Mouse (Mus musculus) kidney, adult 2 months (tissue): Measurements from ENCODE around the gene Btrc.

Source experiments
- CTCF ChIP-seq: fragments of 200-500 bp; conservative IDR thresholded peaks from 2 replicates; pipeline ENCODE4 v1.5.1; 2011; ENCODE audit warnings: low read depth, mild to moderate bottlenecking, control low read depth, low read length, moderate library complexity, mixed read lengths; ENCODE audit not compliant: insufficient read depth, insufficient read length
- POLR2A ChIP-seq: fragments of 200-500 bp; IDR thresholded peaks from one replicate; pipeline ENCODE4 v1.6.1; 2011; ENCODE audit warnings: low read depth, low read length, control low read depth

DNA sequence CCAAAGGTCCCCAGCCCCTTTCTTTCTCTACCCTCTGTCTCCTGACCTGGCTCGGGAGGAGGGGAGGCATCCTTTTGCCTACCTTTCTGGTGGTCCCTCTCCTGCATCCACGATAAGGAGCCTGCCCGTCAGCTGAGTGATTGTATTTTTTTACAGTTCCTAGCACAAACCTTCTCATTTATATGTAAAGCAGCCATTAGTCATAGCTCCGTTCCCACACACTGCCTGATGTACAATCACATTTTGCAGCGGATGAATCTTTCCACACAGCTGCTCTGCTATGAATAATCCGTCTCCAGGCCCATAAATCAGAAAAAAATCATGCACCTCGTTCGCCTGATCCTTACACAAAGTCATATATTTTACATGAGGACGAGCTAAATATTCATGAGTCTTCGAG, 25.4 kb upstream of the Btrc start:
- TF ChIP-seq CTCF (no peak), POLR2A (no peak)
